Mouse (Mus musculus) hindbrain, postnatal 0 days (tissue): Measurements from ENCODE around the gene Olfr1391. TPM values are rescaled to one million over a fixed set of nuclear protein-coding genes. Genes with fewer than 3 reads are reported as not detected.

Experiments used
- ATAC-seq: fragments of 200-750 bp; cut with Nextera tagmentation; 2 replicates; pipeline ENCODE4 v1.8.0; 2017; ENCODE audit warnings: mild to moderate bottlenecking, moderate TSS enrichment, moderate library complexity
- DNase-seq: peaks from one replicate; pipeline ENCODE4 v3.0.0-alpha.2; 2015; ENCODE audit warnings: low spot score
- H3K27ac ChIP-seq: fragments of 300-500 bp; sonication (generic); 2 replicates; pipeline ENCODE4 v1.5.1; 2014; ENCODE audit warnings: mild to moderate bottlenecking
- H3K27me3 ChIP-seq: fragments of 300-500 bp; sonication (generic); 2 replicates; pipeline ENCODE4 v1.6.1; 2014; ENCODE audit warnings: low read length, mixed read lengths; ENCODE audit not compliant: insufficient read depth
- H3K36me3 ChIP-seq: fragments of 300-500 bp; sonication (generic); 2 replicates; pipeline ENCODE4 v1.6.1; 2014; ENCODE audit warnings: low read length, mixed read lengths; ENCODE audit not compliant: insufficient read depth
- H3K4me1 ChIP-seq: fragments of 300-500 bp; sonication (generic); 2 replicates; pipeline ENCODE4 v1.6.1; 2014; ENCODE audit warnings: antibody characterized with exemption, low read length, mixed read lengths; ENCODE audit not compliant: insufficient read depth
- H3K4me2 ChIP-seq: fragments of 300-500 bp; sonication (generic); 2 replicates; pipeline ENCODE4 v1.6.1; 2014; ENCODE audit warnings: low read depth, mild to moderate bottlenecking, low read length, moderate library complexity, mixed read lengths
- H3K4me3 ChIP-seq: fragments of 300-500 bp; sonication (generic); 2 replicates; pipeline ENCODE4 v1.5.1; 2014; ENCODE audit warnings: low read length
- H3K9ac ChIP-seq: fragments of 300-500 bp; sonication (generic); replicated peaks from 2 replicates; pipeline ENCODE4 v1.6.1; 2014; ENCODE audit warnings: mild to moderate bottlenecking, low read length, moderate library complexity, mixed read lengths
- H3K9me3 ChIP-seq: fragments of 300-500 bp; sonication (generic); 2 replicates; pipeline ENCODE4 v1.6.1; 2016; ENCODE audit warnings: low read length, mixed read lengths
- CTCF ChIP-seq: IDR thresholded peaks from 2 replicates; pipeline ENCODE4 v1.5.1; 2016; ENCODE audit warnings: antibody characterized with exemption, control low read depth, low read depth
- whole genome bisulfite sequencing: fragments of 180-500 bp; shearing (Covaris S2); extraction: QIAGEN DNeasy Blood & Tissue Kit; methylation state at CpG from one replicate; pipeline ENCODE4 v1.1.7; 2014; 5-methylcytosine and 5-hydroxymethylcytosine counted together
- polyA plus RNA-seq: library from polyadenylated mRNA; unstranded; fragments of >200 nt; fragmentation: Nextera tagmentation; extraction: Ambion mirVana; gene quantifications from 2 replicates; pipeline ENCODE4 v1.2.1, GENCODE M21; 2015
- total RNA-seq: library from RNA; depleted of rRNA; stranded (reverse); fragments of >200 nt; gene quantifications from 2 replicates; pipeline ENCODE4 v1.2.3, GENCODE M21; 2014; rRNA removed

Olfr1391 gene
- total and polyA plus RNA-seq, 2 experiments from 2014 or later = not detected

GRCm38 (mm10) chr11:49326726-49327125, 4.2 kb downstream of the Olfr1391 start:
- Histone ChIP-seq H3K9ac (no peak overlapping the region), H3K27ac (no peak overlapping the region), H3K36me3 (no peaks in the 10 kb centered on the region), H3K9me3 (no peaks in the 10 kb centered on the region), H3K4me1 (no peaks in the 10 kb centered on the region), H3K27me3 (no peaks in the 10 kb centered on the region), H3K4me2 (no peak overlapping the region), H3K4me3 (no peak overlapping the region)
- TF ChIP-seq CTCF = no peak
- WGBS = 89% methylated on average over 3 of the region's 3 CpGs
- no peak for DNase-seq
- ATAC-seq = no peak

GRCm38 (mm10) chr11:49329686-49330085, 7.1 kb downstream of the Olfr1391 start:
- no peaks in the 10 kb centered on the region for H3K9me3 ChIP-seq
- WGBS = 75% methylated on average over 1 of the region's 1 CpGs
- no peak overlapping the region for H3K27ac ChIP-seq
- H3K36me3 ChIP-seq = no peaks in the 10 kb centered on the region
- no peak overlapping the region for H3K4me3 ChIP-seq
- no peak overlapping the region for H3K4me2 ChIP-seq
- no peak for ATAC-seq
- TF ChIP-seq CTCF = no peak
- no peak overlapping the region for H3K9ac ChIP-seq
- no peaks in the 10 kb centered on the region for H3K27me3 ChIP-seq
- no peaks in the 10 kb centered on the region for H3K4me1 ChIP-seq
- no peak for DNase-seq

GRCm38 (mm10) chr11:49334888-49335287, 12.3 kb downstream of the Olfr1391 start, which contains the start of gene Olfr1390:
Gene Olfr1390 (plus strand): TSS chr11:49335188.
- no peak for DNase-seq
- no peak within 1 kb of the TSS for H3K4me3 ChIP-seq
- H3K9me3 ChIP-seq = no peaks in the 10 kb centered on the region
- no peak for ATAC-seq
- H3K4me1 ChIP-seq = no peaks in the 10 kb centered on the region
- no peaks in the 10 kb centered on the region for H3K36me3 ChIP-seq
- WGBS = 88% methylated on average over 1 of the region's 1 CpGs
- H3K27ac ChIP-seq = no peak within 1 kb of the TSS
- no peak within 1 kb of the TSS for H3K9ac ChIP-seq
- no peak for TF ChIP-seq CTCF
- no peak within 1 kb of the TSS for H3K4me2 ChIP-seq
- H3K27me3 ChIP-seq = no peaks in the 10 kb centered on the region

- H3K36me3 ChIP-seq = no peaks in the 10 kb centered on the region
- WGBS = 68% methylated on average over 4 of the region's 4 CpGs
- DNase-seq (no peak), ATAC-seq (no peak)
- TF ChIP-seq CTCF = no peak
- H3K4me3 ChIP-seq = no peak overlapping the region
- no peak overlapping the region for H3K9ac ChIP-seq
- H3K27me3 ChIP-seq = no peaks in the 10 kb centered on the region
- H3K4me1 ChIP-seq = no peaks in the 10 kb centered on the region
- H3K4me2 ChIP-seq = no peak overlapping the region
- no peaks in the 10 kb centered on the region for H3K9me3 ChIP-seq
- H3K27ac ChIP-seq = no peak overlapping the region
These were observed 14.7 kb downstream of the Olfr1391 start for GRCm38 (mm10) chr11:49337150-49337832.

Other genes starting within 250 kb of the Olfr1391 start
- gene Ifi47, start 246.2 kb upstream of the Olfr1391 start, total RNA-seq = 0.68 TPM in 1 of 2 replicates, not detected in the other
- 1.2 and 1.6 TPM in 2 replicates for gene Ifi47, start 246.2 kb upstream of the Olfr1391 start, polyA plus RNA-seq
- gene Olfr1396, start 207.9 kb upstream of the Olfr1391 start, total RNA-seq = not detected in 2 replicates
- not detected in 2 replicates for gene Olfr1396, start 207.9 kb upstream of the Olfr1391 start, polyA plus RNA-seq
- gene Olfr1395, start 180.5 kb upstream of the Olfr1391 start, total RNA-seq = not detected in 2 replicates
- not detected in 2 replicates for gene Olfr1395, start 180.5 kb upstream of the Olfr1391 start, polyA plus RNA-seq
- gene Olfr1394, start 168.4 kb upstream of the Olfr1391 start, total RNA-seq = not detected in 2 replicates
- gene Olfr1394, start 168.4 kb upstream of the Olfr1391 start, polyA plus RNA-seq = not detected in 2 replicates
- 0.37 TPM in 1 of 2 replicates, not detected in the other for gene Btnl9, start 135.6 kb upstream of the Olfr1391 start, total RNA-seq
- 0.39 and 0.50 TPM in 2 replicates for gene Btnl9, start 135.6 kb upstream of the Olfr1391 start, polyA plus RNA-seq
- 20.2 and 25.0 TPM in 2 replicates for gene Zfp62, start 119.5 kb upstream of the Olfr1391 start, total RNA-seq
- gene Zfp62, start 119.5 kb upstream of the Olfr1391 start, polyA plus RNA-seq = 25.7 and 25.8 TPM in 2 replicates
- 87.4 and 109 TPM in 2 replicates for gene Mgat1, start 78.6 kb upstream of the Olfr1391 start, total RNA-seq
- 33.6 and 35.3 TPM in 2 replicates for gene Mgat1, start 78.6 kb upstream of the Olfr1391 start, polyA plus RNA-seq
- gene Olfr1393, start 44.4 kb upstream of the Olfr1391 start, total RNA-seq = 0.86 TPM in 1 of 2 replicates, not detected in the other
- 0.10 and 0.13 TPM in 2 replicates for gene Olfr1393, start 44.4 kb upstream of the Olfr1391 start, polyA plus RNA-seq
- not detected in 2 replicates for gene Olfr1392, start 37.5 kb upstream of the Olfr1391 start, total RNA-seq
- not detected in 2 replicates for gene Olfr1392, start 37.5 kb upstream of the Olfr1391 start, polyA plus RNA-seq
- not detected in 2 replicates for gene Olfr10, start 18.0 kb upstream of the Olfr1391 start, total RNA-seq
- gene Olfr10, start 18.0 kb upstream of the Olfr1391 start, polyA plus RNA-seq = not detected in 2 replicates
- gene Olfr1390, start 12.4 kb downstream of the Olfr1391 start, total RNA-seq = not detected in 2 replicates
- gene Olfr1390, start 12.4 kb downstream of the Olfr1391 start, polyA plus RNA-seq = not detected in 2 replicates
- not detected in 2 replicates for gene Olfr1389, start 100.3 kb downstream of the Olfr1391 start, total RNA-seq
- gene Olfr1389, start 100.3 kb downstream of the Olfr1391 start, polyA plus RNA-seq = not detected in 2 replicates
- 0.10 TPM in 1 of 2 replicates, not detected in the other for gene Olfr1388, start 113.9 kb downstream of the Olfr1391 start, total RNA-seq
- gene Olfr1388, start 113.9 kb downstream of the Olfr1391 start, polyA plus RNA-seq = 0.08 TPM in 1 of 2 replicates, not detected in the other
- gene Olfr1387, start 132.6 kb downstream of the Olfr1391 start, total RNA-seq = not detected in 2 replicates
- not detected in 2 replicates for gene Olfr1387, start 132.6 kb downstream of the Olfr1391 start, polyA plus RNA-seq
- not detected in 2 replicates for gene Olfr1386, start 142.3 kb downstream of the Olfr1391 start, total RNA-seq
- gene Olfr1386, start 142.3 kb downstream of the Olfr1391 start, polyA plus RNA-seq = not detected in 2 replicates
- gene Olfr1385, start 166.3 kb downstream of the Olfr1391 start, total RNA-seq = not detected in 2 replicates
- gene Olfr1385, start 166.3 kb downstream of the Olfr1391 start, polyA plus RNA-seq = not detected in 2 replicates
- gene Olfr1384, start 184.0 kb downstream of the Olfr1391 start, total RNA-seq = not detected in 2 replicates
- gene Olfr1384, start 184.0 kb downstream of the Olfr1391 start, polyA plus RNA-seq = not detected in 2 replicates
- not detected in 2 replicates for gene Olfr1383, start 196.9 kb downstream of the Olfr1391 start, total RNA-seq
- gene Olfr1383, start 196.9 kb downstream of the Olfr1391 start, polyA plus RNA-seq = not detected in 2 replicates
- not detected in 2 replicates for gene Olfr1382, start 205.5 kb downstream of the Olfr1391 start, total RNA-seq
- gene Olfr1382, start 205.5 kb downstream of the Olfr1391 start, polyA plus RNA-seq = not detected in 2 replicates
- not detected in 2 replicates for gene Olfr1381, start 220.7 kb downstream of the Olfr1391 start, total RNA-seq
- gene Olfr1381, start 220.7 kb downstream of the Olfr1391 start, polyA plus RNA-seq = not detected in 2 replicates
- not detected in 2 replicates for gene Olfr1380, start 234.1 kb downstream of the Olfr1391 start, total RNA-seq
- gene Olfr1380, start 234.1 kb downstream of the Olfr1391 start, polyA plus RNA-seq = not detected in 2 replicates